Mouse (Mus musculus) ES-CJ7 (cell line): ENCODE results near the gene Cib4.

Experiments used
- DNase-seq: peaks from one replicate; pipeline ENCODE4 v3.0.0; 2011; ENCODE audit warnings: low read depth, low spot score

Gene Cib4

GRCm38 (mm10) chr5:30545698-30546097 lies at the start of gene Cib4:
TSS of gene Cib4 (minus strand) at chr5:30545836.
- no peak for DNase-seq

- no peak for DNase-seq
Observed at GRCm38 (mm10) chr5:30594953-30595560, 49.4 kb upstream of the Cib4 start.

GRCm38 (mm10) chr5:30593811-30594504 lies 48.3 kb upstream of the Cib4 start:
- no peak for DNase-seq

GRCm38 (mm10) chr5:30593360-30593759 lies 47.7 kb upstream of the Cib4 start:
- DNase-seq: no peak

GRCm38 (mm10) chr5:30592279-30592980 lies 46.8 kb upstream of the Cib4 start:
- DNase-seq: no peak

GRCm38 (mm10) chr5:30591786-30592185 lies 46.1 kb upstream of the Cib4 start:
- no peak for DNase-seq

GRCm38 (mm10) chr5:30591205-30591731 lies 45.6 kb upstream of the Cib4 start:
- DNase-seq: no peak

- no peak for DNase-seq
Observed at GRCm38 (mm10) chr5:30590231-30590630, 44.6 kb upstream of the Cib4 start.

- DNase-seq: no peak
Observed at GRCm38 (mm10) chr5:30589546-30589945, 43.9 kb upstream of the Cib4 start.

- DNase-seq: no peak
Observed at GRCm38 (mm10) chr5:30589069-30589468, 43.4 kb upstream of the Cib4 start.

- peak; percentile 51 for DNase-seq
Observed at GRCm38 (mm10) chr5:30588301-30588968, 42.8 kb upstream of the Cib4 start.

- DNase-seq: no peak
Observed at GRCm38 (mm10) chr5:30587681-30588300, 42.2 kb upstream of the Cib4 start, which contains the start of gene Kcnk3. TSS of gene Kcnk3 (plus strand) at chr5:30588170.

- DNase-seq: no peak
Observed at GRCm38 (mm10) chr5:30587101-30587500, 41.5 kb upstream of the Cib4 start.

GRCm38 (mm10) chr5:30586616-30587015 lies 41.0 kb upstream of the Cib4 start:
- no peak for DNase-seq

GRCm38 (mm10) chr5:30582017-30582416 lies 36.4 kb upstream of the Cib4 start:
- no peak for DNase-seq

GRCm38 (mm10) chr5:30580725-30581124 lies 35.1 kb upstream of the Cib4 start:
- no peak for DNase-seq

- DNase-seq: no peak
Observed at GRCm38 (mm10) chr5:30578445-30579080, 32.9 kb upstream of the Cib4 start.

GRCm38 (mm10) chr5:30577654-30578310 lies 32.1 kb upstream of the Cib4 start:
- DNase-seq: no peak

- DNase-seq: no peak
Observed at GRCm38 (mm10) chr5:30577251-30577650, 31.6 kb upstream of the Cib4 start.

- no peak for DNase-seq
Observed at GRCm38 (mm10) chr5:30576233-30576632, 30.6 kb upstream of the Cib4 start.
